Mouse (Mus musculus): ENCODE measurements around the gene Prcd.

Prcd gene

DNA sequence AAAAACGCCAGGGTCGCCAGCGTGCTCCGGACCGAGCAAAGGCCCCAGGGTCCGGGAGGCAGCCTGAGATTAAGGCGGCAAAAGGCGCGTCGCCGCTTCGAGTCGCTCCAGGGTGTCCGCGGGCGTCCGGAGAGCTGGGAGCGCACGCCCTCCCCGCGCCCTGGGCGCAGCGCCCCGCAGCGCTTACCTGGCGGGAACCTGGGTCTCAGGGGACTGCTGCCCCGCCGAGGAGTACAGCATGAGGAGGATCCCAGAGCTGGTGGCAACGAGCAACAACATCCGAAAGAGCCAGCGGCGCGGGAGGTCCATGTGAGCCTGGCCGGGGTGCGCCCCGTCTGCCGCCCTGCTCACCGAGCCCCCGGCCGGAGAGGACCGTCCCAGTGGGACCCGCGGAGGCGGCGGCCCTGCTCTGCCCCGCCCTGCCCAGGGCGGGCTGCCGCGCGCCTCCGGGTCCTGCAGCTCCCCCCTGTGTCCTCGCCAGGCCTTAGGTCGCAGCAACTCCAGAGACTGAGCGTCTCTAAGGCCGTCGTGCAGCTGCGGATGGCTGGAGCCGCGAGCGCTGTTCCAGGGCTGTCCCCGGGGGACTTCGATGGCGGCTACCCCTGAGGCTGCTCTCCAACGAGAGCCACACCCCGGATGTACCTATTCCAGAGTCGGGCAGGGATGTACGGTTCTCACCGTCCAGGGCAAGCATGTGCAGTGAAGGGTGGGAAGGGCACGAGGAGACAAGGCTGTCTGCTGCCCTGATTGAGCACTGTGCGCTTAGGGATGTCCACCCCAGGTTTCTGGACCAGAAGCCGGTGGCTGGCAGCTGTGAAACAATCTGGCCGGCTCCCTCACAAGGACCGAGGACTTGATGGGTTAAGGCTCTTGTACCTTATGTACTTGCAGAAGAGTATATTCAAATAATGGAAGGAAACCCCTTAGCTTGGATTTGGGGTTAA, 41.2 kb downstream of the Prcd start:
- peak; percentile 70 to 85 for DNase-seq

DNA sequence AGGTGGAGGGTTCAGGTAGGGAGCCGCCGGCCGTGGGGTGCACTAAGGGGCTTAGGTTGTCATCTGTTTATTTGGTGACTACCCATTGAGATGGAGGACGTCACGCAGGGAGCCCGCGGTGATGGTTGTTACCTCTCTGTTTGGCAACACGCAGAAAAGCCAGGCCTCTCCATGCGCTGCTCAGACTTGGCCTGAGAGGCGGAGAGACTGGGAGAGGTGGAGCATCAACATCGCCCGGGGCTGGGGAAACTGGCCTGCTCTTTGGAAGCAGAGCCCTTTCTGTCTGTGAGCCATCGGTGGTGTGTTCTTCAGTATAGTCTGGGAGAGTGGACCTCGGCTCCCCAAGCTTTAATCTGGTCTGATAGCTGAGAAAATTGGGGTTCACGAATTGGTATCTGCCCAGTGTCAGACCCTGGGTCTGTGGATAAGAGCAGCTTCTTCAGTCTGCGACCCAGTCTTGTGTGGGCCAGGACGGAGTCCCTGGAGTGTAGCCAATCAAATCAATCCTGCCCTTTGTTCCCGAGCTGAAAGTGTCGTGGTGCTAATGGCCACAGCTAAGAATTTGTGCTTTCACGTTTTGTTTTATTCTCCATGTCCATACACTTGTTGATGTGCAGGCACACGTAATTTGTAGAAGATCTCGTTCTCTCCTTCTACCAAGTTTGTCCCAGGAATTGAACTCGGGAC, 42.0 kb downstream of the Prcd start:
- peak in 1 of 2 experiments; percentile 20 for DNase-seq

DNA sequence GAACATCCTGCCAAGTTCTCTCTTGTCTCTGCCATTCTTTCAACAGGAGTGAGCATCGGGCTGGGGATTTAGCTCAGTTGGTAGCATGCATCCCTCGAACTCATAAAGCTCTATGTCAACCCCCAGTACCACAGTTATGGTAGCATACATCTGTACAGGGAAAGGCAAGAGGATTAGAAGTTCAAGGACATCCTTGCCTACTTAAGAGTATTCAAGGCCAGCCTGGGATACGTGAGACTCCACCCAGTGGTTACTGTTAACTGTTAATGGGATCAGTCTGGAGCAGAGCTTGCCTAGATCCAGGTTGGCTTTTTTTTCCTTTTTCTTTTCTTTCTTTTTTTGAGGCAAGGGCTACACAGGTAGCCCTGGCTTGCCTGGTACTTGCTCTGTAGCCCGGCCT, 43.1 kb downstream of the Prcd start:
- DNase-seq: no peak

DNA sequence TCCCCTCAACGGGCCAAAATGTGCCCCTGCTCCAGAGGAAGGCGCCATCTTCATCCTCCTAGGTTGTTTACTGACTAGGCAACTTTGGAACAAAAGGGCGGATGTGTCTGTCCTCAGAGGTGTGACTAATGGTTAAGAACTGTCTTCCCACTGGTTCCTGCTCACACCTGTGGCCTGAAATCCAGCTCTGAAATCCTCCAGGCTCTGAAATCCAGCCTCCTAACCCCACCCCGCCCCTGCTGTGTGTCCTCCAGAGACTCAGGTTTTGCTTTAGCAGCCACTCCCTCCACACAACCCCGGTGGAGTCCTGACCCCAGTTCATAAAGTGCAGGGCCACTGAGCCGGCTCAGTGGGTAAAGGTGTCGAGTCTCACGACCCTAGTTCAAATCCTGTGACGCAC, 44.2 kb downstream of the Prcd start:
- DNase-seq: peak in 1 of 2 experiments; percentile 18

GRCm38 (mm10) chr11:116701377-116701841, 48.1 kb downstream of the Prcd start:
- DNase-seq: peak; percentile 42 to 77

GRCm38 (mm10) chr11:116704336-116705035, 51.2 kb downstream of the Prcd start:
- DNase-seq: no peak

DNA sequence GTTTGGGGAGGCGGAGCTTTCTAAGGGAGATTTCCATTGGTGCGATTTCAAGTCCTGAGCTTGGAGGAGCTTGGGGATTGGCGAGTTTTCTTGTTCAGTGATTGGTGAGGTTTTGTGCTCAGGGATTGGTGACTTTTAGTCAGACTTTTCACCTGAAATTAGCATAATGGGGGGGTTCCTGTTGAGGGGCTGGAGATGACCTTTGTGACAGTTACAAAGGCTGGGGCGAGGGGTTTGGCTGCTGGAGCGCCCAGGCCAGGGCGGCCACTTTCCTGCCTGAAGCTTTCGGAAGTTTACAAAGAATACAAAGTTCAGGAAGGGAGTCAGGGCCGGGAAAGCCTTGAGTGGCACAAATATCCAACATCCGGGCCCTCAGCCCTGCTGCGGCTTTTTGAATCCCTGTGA, 51.9 kb downstream of the Prcd start:
- DNase-seq: peak; percentile 60 to 82

- DNase-seq: no peak
Measured at GRCm38 (mm10) chr11:116706363-116706762, 53.0 kb downstream of the Prcd start.

DNA sequence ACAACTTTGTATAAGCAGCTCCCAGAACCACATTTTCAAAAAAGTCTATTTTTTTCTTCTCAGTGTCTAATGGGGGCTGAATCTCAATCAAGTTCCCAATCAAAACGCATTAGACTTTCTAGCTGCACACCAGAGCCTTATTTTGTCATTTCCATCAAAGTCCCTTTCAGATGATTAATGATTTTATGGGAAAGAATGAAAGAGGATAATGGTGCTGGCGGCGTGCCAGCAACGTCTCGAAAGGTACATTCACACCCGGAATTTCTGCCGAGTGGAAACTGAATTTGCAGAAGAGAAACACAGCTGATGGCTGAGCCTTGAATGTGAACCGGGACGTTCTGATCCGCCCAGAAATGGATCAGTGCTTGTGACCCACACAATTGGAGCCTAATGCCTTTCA, 56.8 kb downstream of the Prcd start:
- no peak for DNase-seq

DNA sequence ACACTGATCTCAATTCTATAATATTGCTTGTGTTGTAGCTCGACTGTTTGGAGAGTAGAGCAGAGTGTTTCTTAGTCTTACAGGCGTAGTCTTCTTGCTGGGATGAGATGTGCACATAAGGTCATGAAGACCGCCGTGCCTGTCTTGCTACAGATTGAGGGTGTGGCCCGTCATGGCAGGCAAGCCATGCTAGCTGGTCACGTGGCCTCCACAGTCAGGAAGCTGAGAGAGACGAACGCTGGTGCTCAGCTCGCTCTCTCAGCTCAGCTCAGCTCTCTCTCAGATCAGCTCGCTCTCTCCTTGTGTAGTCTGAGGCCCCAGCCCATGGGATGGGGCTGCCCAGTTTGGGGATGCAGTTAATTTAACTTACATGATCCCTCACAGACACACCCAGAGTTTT, 57.5 kb downstream of the Prcd start:
- DNase-seq: no peak

DNA sequence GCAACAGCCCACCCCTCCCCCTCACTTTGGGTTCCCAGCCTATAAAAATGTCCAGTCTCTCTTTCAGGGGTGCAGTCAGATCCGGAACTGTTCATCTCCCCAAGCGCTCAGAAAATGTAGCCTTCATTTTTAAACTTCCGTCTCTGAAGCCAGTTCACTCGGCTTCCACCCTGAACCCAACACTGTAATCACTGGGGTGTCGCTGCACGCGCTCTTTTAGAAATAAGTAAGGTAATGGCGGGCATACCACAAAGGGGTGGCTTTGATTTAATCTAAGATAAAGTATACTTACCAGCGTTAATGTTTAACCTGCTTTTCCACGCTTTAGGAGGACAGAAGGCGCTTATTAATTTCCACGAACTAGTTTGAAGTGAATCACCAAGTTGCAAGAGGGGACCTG, 60.7 kb downstream of the Prcd start:
- DNase-seq: no peak
